Mouse (Mus musculus) gastrocnemius, adult 18-20 months (tissue): ENCODE data around the gene Scyl1. TPM values are rescaled to one million over a fixed set of nuclear protein-coding genes. Genes with fewer than 3 reads are reported as not detected.
"Not testable (repeated sequence)": the region's sequence is repeated elsewhere in the genome, so short reads cannot be mapped to it uniquely, and the experiment has no call there.

Experiments
- DNase-seq: peaks from one replicate; pipeline ENCODE4 v3.0.0; 2021; ENCODE audit warnings: low spot score
- long read RNA-seq, 2 experiments: library from polyadenylated mRNA; stranded (forward); transcript quantifications; one replicate each; pipeline ENCODE4 v2.0.0; 2021
- total RNA-seq, 2 experiments: library from RNA; stranded (reverse); gene quantifications; 2 replicates each; pipeline ENCODE4 v1.2.3; 2021

Scyl1 gene
- total RNA-seq, result 10 to 100 TPM; 70.6 to 74.4 TPM
- long read RNA-seq, experiment 1, transcript Scyl1-210 (17 exons, 2,731 nt), result major isoform, 189 of 279 reads
- long read RNA-seq, experiment 1, transcript Scyl1-209 (17 exons, 2,395 nt), result minor isoform, 23 of 279 reads
- long read RNA-seq, experiment 1, transcript Scyl1-201 (17 exons, 2,586 nt), result minor isoform, 23 of 279 reads
- long read RNA-seq, experiment 1, partial matches to known transcripts, result 17 of 279 reads
- long read RNA-seq, experiment 1, other reads (novel, unspliced or antisense), result 25 of 279 reads
- long read RNA-seq, experiment 2, transcript Scyl1-210 (17 exons, 2,731 nt), result major isoform, 183 of 244 reads
- long read RNA-seq, experiment 2, transcript Scyl1-209 (17 exons, 2,395 nt), result minor isoform, 11 of 244 reads
- long read RNA-seq, experiment 2, transcript Scyl1-201 (17 exons, 2,586 nt), result minor isoform, 13 of 244 reads
- long read RNA-seq, experiment 2, partial matches to known transcripts, result 15 of 244 reads
- long read RNA-seq, experiment 2, other reads (novel, unspliced or antisense), result 20 of 244 reads

DNA sequence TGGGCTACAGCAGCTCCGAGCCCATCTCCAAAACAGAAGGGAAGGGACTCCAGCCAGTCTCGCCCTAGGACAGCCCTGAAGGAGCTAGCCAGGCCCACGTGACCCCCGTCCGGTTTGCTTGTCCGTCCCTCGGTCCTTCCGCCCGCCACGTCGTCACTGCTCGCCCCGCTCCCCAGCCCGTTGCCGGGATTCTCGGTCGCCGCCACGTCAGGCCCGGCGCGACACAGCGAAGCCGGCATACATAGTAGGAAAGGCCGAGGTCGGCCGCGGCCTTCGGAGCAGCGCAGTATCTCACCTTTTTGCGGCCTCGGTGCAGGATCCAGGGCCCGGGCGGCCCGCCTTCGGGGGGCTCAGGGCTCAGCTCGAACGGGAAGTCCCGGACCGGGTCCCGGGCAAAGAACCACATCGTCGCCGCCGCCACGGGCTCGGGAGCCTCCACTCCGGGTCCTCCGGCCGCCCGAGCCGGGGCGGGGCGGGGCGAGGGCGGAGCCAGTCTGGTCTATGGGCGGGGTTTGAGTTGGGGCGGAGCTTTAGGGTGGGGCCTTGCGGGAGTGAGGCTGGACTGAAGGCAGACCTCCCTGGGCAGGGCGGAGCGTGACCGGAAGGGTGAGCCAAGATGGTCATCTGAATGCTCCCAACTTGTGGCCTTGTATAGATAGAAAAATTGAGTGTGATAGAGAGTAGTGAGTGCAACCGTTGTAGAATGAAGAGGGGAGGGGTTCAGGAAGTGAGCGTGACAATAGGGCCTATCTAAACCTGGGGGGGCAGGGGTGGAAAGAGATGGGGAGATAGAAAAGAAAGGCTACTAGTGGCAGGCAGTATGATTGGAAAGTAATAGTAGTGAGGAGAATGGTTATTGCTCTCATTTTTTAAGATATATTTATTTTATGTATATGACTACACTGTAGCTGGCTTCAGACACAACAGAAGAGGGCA lies at the start of gene Scyl1:
Gene Scyl1, minus strand, starts transcription at position 495 of the 936 bp plus-strand sequence.
- DNase-seq, result peak; percentile 98

DNA sequence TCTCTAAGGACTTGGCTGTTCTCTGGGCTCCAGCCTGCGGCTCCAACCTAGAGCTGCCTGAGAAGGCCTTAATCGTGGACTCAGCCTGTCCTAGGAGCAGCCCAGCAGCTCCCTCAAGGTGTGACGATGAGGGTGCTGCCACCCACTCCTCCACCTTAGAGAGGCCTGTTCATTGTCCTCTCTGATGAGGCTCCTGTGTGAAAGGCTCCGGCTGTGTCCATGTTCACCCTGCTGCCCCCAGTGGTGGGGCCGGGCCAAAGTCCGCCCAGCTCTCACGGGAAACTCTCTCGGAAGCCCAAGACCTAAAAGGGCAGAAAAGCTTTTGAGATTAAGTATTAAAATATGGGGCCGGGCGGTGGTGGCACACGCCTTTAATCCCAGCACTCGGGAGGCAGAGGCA lies 48.3 kb upstream of the Scyl1 start:
- peak; percentile 63 for DNase-seq

DNA sequence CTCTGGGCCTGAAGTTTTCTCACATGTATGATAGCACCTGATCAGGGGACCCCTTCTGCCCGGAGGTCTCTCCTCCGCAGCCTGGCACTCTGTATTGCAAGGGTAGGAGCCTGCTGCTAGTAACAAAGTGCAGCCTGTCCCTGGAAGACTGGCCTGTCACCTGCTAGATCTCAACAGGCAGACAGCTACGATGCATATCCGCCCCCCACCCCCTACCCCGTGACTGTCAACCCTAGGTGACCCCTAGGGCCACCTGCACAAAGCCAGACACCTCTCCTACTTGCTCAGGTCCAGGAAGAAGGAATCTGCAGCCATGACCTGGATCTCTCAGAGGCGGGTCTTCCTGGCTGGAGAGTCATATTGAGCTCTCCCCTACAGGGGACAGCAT lies 47.4 kb upstream of the Scyl1 start:
- DNase-seq, result no peak

DNA sequence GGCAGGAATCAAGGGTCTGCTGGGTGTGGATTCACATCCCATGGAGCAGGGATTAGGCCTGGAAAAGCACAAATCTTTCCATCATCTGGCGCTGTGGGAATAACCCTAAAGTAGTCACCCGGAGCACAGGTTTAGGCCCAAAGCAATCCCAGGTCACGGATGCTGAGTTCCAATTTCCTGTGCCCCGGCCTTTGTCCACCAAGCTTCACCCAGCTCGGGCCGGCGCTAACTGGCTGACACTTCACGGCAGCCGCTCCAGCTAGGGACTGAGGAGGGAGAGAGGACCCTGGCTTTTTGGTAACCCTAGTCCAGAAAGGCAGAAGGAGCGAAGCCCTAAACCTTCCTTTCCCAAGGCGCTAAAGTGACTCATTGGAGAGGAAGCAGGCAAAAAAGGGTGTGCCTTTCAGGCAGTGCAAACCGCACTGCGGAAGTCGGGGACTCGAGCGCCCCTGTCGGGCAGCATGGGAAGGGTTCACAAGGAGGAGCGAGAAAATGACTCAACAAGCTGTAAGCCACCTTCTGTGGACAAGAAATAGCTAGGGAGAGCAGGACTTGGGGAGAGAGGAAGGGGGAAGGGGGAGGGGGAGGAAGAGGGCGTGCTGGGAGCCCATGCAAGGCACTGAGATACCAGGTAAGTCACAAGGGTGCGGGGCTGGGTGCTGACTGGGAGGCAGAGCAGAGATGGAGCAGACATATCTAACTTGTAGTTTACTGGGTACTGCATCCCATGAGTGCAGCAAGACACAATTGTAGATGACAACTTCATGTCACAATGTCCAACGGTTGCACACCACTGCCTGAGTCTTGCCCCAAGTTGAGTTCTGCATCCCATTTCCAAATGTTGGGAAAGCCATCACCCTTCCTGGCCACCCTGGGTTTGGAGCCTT lies 46.7 kb upstream of the Scyl1 start:
- peak; percentile 92 for DNase-seq

DNA sequence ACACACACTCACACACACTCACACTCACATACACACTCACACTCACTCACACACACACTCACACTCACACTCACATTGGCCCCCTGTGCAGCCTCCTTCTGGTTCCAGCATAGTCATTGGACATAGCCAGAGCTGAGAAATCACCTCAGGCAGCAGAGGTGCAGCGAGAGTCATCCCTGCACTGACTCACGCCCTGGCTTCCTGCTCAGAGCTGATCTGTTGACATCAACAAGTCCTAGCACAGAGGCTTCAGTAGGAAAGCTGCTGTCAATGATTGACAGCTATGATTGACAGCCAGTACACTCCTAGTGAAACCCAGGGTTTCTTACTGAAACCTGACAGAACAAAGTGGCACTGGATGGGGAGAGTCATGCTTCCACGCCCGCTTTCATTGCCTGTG lies 44.7 kb upstream of the Scyl1 start:
- DNase-seq, result no peak

DNA sequence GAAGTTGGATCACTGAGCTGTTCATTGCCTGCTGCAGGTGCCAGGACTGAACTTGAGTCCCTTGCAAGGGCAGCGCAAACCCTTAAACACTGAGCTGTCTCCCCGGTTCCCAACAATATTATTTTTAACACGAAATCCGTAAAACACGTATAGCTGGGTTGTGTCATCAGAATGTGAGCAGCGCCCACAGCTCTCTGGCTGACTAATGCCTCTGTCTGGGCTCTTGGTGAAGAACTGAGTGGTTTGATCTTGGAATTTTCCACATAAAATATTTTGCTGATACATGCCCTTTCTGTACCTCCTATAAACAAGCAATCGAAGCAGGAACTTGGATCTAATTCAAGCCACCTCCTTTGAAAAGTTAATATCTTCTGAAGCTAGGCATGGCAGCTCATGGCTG lies 43.8 kb upstream of the Scyl1 start:
- no peak for DNase-seq

DNA sequence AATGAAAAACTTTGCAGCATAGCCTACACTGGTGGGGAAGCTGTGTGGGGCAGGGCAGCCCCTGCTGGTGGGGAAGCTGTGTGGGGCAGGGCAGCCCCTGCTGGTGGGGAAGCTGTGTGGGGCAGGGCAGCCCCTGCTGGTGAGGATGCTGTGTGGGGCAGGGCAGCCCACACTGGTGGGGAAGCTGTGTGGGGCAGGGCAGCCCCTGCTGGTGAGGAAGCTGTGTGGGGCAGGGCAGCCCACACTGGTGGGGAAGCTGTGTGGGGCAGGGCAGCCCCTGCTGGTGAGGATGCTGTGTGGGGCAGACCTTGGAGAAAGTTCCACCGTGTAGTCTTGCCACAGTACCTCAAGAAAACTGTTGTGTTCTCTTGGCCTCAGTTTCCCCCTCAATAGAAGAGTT lies 42.8 kb upstream of the Scyl1 start:
- not testable (repeated sequence) for DNase-seq

DNA sequence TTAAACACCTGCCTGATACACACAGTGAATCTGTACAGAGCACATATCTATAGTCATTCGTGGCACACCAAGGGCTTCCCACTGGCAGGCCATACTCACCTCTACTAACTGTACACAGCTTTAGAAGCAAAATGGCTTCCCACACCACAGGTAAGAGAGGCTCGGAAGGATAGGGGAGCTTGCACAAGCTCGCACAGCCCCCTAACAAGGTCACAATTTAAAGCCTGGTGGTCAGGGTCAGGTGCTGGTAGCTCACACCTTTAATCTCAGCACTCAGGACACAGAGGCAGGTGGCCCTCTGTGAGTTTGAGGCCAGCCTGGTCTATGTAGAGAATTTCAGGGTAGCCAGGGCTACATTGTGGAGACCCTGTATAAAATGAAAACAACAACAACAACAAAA lies 42.3 kb upstream of the Scyl1 start:
- no peak for DNase-seq

DNA sequence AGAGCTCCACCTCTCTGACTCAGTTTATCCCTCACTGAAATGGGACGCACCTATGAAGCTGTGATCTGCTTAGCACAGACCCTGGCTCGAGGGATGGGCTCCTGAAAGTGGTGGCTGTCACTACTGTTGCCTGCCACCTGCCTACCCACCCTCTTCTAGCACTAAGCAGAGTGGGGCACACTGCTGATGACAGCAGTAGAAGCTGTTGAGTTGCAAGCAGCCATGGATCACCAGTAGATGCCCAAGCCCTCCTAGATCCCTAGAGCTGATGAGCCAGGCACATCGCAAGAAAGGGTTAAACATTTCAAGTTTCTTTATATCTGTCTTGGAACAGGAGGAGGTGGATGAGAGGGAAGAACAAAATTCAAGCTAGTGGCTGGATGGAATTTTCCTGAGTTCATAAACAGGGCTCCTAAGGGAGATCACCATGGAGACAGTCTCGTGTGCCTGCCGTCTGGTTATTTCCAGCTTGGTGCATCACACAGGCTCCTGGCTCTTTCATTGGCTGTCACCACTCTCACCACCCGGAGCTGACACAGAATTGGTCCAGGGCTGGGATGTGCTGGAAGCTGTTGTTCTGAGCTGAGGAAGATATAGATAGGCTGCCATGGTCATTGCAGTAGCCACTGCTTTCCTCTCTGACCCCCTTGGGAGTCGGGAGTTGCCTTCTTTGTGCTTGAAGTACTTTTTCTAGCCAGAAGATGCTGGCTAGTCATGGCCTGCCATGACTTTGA lies 40.7 kb upstream of the Scyl1 start:
- DNase-seq, result peak; percentile 88

DNA sequence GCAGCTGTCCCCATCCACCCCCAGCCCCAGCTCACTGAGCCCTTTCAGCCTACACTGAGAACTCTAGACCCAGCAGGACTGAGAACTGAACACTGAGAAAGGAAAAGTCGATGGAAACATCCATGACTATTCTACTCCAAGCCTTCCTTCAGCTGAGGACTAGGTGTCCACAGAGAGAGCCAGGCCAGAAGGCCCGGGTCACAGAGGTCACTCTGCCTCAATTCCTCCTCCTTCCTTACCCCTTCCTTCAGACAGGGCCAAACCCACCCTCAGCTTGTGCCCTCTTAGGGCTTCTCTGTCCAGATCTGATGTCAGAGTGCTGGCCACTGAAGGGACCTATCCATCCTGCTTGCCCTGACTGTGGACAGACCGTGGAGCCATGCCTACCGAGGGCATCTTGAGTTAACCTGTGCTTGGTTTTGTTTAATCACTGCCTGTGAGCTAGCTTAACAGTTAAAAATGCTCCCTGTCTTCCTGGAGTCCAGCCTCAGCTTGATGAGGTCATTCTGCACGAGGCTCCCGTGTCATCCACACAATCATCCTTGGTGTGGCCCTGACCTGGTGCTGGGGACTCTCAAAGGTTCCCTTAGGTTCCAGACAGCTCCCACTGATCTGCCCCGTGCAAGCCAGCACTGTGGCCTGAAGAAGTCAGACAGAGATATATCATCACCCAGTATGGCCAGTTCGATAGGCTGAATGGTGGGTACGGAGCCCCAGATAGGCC lies 39.8 kb upstream of the Scyl1 start:
- no peak for DNase-seq

DNA sequence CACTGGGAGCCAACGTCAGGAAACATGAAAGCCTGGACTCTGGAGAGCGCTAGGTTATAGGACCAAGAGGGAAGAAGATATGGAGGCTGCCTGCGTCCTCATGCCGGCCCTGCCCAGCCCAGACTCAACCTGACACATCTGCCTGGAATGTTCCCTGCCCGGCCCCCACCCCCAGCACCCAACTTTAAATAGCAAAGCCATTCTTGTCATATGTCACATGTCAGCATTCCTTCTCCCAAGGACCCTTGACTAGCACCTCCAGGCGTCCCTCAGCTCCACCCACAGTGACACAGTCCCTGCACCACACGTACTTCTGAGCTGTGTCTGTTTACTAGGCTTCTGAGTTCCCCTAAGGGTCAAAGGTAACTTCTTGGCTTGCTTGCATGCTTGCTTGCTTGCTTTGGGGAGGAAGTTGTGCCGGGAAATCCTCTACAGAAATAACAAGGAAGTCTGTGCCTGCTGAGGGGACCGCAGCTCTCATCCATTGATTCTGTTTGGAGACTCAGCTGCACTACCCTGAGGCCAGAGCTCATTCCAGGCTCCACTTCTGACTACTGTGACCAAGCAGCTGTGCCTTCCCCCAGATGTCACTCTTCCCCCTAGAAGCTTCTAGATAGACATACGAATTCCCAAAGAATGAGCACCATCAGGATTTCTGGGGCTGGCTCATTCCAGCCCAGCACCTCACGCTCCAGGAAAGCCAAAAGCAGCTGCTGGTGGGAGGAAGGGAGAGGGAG lies 39.1 kb upstream of the Scyl1 start:
- DNase-seq, result no peak

DNA sequence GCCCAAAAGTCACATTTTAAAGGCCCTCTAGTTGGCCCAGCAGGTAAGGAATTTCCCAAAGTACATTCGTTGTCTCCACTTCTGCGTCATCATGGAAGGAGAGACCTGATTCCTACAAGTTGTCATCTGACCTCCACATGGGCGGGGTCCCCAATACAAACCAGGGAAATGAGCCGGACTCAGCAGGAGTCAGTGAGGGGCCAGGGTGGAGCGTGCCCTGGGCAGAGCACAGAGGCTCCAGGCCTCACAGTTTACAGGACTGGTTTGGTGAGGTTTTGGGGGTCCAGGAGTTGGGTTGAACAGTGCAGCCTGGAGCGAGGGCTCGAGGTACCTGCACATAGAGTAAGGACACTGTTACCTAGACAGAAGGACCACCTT lies 38.5 kb upstream of the Scyl1 start:
- no peak for DNase-seq

DNA sequence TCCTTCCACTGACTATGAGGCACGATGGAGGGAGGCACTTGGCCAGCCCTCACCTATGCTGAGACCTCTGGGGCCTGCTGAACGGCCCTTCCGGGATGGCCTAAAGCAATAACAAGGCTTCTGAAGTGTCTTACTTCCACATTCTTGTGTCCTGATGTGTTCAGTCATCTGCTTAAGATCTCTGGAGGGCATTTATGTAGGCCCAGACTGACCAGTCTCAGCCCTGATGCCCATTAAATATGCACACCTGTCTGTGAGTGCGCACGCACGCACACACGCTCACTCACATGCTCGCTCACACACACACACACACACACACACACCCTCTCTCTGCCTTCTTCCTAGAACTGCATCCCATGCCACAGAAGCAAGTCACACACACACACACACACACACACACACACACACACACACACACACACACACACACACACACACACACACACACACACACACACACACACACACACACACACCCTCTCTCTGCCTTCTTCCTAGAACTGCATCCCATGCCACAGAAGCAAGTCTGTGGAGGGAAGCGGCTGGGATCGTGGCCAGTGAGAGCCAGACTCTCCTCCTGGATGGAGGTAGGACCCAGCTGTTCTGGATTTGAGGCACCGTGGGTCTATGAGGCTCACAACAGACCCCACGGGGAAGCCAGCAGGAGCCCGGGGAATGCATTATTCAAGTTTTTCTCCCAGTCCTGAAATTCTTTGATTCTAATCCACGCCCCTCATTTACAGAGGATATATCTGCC lies 37.9 kb upstream of the Scyl1 start:
- no peak for DNase-seq

DNA sequence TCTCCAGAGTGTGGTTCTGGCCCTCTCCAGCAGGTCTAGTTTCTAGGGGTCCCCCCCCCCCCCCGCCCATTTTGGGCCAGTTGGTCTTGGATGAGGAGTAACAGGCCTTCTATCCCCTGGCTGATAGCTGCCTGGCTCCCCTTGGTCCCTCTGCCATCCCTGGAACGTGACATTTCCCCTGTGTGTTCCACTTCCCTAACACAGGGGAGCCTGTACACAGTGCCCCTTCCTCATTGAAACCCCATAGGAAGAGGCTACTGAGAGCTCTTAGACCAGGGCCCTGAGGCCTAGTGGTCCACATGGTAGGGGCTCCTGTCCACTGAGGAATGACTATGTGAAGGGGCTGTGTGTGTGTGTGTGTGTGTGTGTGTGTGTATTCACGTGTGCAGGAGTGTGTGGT lies 36.5 kb upstream of the Scyl1 start:
- DNase-seq, result no peak

DNA sequence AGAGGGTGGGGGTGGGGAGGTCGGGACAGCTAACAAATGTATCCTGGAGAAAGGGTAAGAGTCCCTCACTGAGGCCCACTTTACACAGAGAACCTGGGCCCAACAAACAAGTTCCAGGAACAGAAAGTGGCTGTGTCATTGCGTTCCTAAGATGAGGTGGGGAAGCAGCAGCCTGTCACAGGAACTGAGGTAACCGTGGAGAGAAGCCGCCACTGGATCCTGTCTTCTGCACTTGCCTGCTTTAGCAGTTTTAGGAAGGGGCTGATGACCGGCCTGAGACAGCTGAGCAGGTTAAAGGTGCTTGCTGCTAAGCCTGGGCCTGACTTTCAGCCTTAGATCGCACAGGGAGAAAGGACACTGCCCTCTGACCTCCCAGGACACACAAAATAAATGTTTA lies 35.6 kb upstream of the Scyl1 start:
- DNase-seq, result no peak

DNA sequence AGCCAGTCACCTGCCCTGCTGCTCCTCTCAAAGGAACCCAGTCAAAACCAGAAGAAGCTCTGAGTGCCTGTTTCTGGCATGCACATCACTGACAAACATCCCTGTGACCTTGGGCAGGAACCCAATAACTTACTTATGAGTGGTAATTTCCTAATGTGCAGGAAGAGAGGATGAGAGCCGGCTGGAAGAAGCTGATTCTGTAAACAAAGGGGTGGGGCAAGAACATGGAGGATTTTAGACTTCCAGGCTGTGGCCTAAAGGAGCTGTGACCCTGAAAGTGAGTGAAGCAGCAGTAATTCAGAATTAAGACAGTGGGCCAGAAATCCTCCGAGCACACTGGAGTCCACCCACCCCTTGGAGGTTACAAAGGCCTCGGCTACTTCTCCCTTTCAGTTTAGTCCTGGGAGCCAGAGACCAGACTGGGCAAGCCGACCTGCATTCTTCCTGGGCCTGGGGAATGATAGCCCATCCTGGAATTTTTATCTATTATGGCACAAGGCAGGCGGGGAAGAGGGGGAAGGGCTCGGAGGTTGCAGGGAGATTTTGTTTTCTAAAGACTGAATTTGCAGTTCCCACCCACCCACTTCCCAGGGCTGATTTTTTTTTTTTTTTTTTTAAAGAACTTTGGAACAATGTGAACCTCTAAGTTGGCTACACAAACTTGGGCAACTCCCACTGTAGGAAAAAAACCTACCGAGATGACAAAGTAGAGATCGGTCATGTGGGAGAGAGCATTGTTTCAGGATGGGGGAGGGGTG lies 35.0 kb upstream of the Scyl1 start:
- no peak for DNase-seq

DNA sequence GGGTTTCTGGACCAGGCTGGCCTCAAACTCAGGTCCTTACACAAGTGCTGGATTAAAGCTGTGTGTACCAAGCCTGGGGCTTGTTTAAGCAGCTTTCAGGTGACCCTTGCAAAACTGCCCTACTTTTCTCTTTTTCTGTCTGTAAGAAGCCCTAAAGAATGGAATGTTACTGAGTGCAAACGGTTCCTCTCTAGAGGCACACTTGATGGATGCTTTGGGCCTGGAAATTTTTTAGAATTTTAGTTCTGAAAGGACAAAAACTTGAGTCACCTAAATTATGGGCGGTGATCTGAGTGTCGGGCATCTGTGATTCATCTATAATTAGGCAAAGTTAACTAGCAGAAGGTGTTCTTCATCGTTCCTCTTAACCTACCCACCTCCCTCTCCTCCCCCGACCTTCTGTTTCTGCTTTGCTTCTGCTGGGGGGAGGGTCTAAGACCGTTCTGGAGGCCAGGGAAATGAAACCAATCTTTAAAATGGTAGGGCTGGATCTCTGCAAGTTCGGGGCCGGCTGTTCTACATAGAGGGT lies 33.2 kb upstream of the Scyl1 start:
- no peak for DNase-seq

DNA sequence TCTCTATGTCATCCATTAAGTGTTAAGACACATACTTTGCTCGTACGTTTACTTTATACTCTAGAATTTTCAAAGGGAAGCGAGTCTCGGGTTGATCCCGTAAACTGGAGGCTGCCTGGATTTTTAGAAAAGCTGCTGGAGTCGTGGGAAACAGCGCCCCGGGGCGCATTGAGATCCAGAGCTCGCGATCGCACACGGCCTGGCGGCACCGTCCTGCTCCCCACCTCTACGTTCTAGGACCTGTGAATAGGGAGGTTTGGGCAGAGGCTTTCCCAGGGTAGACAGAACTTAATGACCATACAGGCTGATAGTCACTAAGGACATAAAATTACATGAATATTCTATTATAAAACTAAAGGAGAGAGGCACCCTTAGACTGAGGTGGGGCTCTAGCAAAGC lies 32.7 kb upstream of the Scyl1 start:
- DNase-seq, result no peak
